Comparison of ENCODE assay signal across 8 mouse cellular contexts in genomic region chr8:121116591-121117185, GRCm38 (mm10). TPM values are rescaled to one million over a fixed set of nuclear protein-coding genes. Genes with fewer than 3 reads are reported as not detected.
DNase-seq lines count a peak whose midpoint lies in the region; ATAC-seq and TF ChIP-seq lines count a peak whose summit lies in the region.

No protein-coding gene starts in this region.

- peak overlapping the region; percentile 45 for H3K4me3 ChIP-seq in thymus, adult 2 months (ENCODE audit: control insufficient read depth, insufficient read depth, low read length)
- H3K4me3 ChIP-seq in forebrain, embryonic 11.5 days (ENCODE audit: low read depth, low read length): peak overlapping the region; percentile 40
- peak overlapping the region; percentile 50 for H3K4me3 ChIP-seq in intestine, postnatal 0 days (ENCODE audit: low read depth, low read length)

- no peaks in the 10 kb centered on the region for H3K9me3 ChIP-seq in forebrain, embryonic 11.5 days (ENCODE audit: control insufficient read depth, low read length)
- H3K9me3 ChIP-seq in intestine, postnatal 0 days (ENCODE audit: control insufficient read depth): no peaks in the 10 kb centered on the region

- H3K27ac ChIP-seq in thymus, adult 2 months (ENCODE audit: control insufficient read depth, insufficient read depth, low read length): no peak overlapping the region
- H3K27ac ChIP-seq in forebrain, embryonic 11.5 days (ENCODE audit: low read depth, low read length): peak overlapping the region; percentile 31; the same call in 1 of the 2 replicates
- H3K27ac ChIP-seq in intestine, postnatal 0 days (ENCODE audit: low read depth, low read length): no peak overlapping the region

- peaks cover 44% of the 10 kb centered on the region for H3K27me3 ChIP-seq in thymus, adult 2 months (ENCODE audit: control insufficient read depth, insufficient read depth, low read length)
- peaks cover 81% of the 10 kb centered on the region for H3K27me3 ChIP-seq in forebrain, embryonic 11.5 days (ENCODE audit: control insufficient read depth, insufficient read depth, low read length)
- H3K27me3 ChIP-seq in intestine, postnatal 0 days (replicated peaks; ENCODE audit: control insufficient read depth, insufficient read depth, low read length): peaks cover 88% of the 10 kb centered on the region

- peak overlapping the region; percentile 77 for H3K4me2 ChIP-seq in forebrain, embryonic 11.5 days (ENCODE audit: low read depth, low read length, severe bottlenecking)
- H3K4me2 ChIP-seq in intestine, postnatal 0 days (replicated peaks; ENCODE audit: low read depth): peak overlapping the region; percentile 91

- no peaks in the 10 kb centered on the region for H3K36me3 ChIP-seq in thymus, adult 2 months (ENCODE audit: control insufficient read depth, insufficient read depth, low read length)
- no peaks in the 10 kb centered on the region for H3K36me3 ChIP-seq in forebrain, embryonic 11.5 days (ENCODE audit: control insufficient read depth, insufficient read depth, low read length)
- no peaks in the 10 kb centered on the region for H3K36me3 ChIP-seq in intestine, postnatal 0 days (ENCODE audit: control insufficient read depth, insufficient read depth)

- peak; percentile 36; the same call in 1 of the 2 replicates for ATAC-seq in forebrain, embryonic 11.5 days (replicated peaks; ENCODE audit: low FRiP score)
- ATAC-seq in intestine, postnatal 0 days: no peak

- H3K4me1 ChIP-seq in thymus, adult 2 months (replicated peaks; ENCODE audit: control insufficient read depth, insufficient read depth, low read length): peaks cover 10% of the 10 kb centered on the region; the same call in 1 of the 2 replicates
- H3K4me1 ChIP-seq in forebrain, embryonic 11.5 days (replicated peaks; ENCODE audit: control insufficient read depth, insufficient read depth, low read length): peaks cover 11% of the 10 kb centered on the region; the same call in 1 of the 2 replicates
- no peaks in the 10 kb centered on the region for H3K4me1 ChIP-seq in intestine, postnatal 0 days (replicated peaks; ENCODE audit: control insufficient read depth, insufficient read depth, low read length)

- H3K9ac ChIP-seq in forebrain, embryonic 11.5 days (ENCODE audit: low read length): no peak overlapping the region; the same call in 1 of the 2 replicates
- no peak overlapping the region for H3K9ac ChIP-seq in intestine, postnatal 0 days (ENCODE audit: low read depth, low read length)

- no peak for TF ChIP-seq CTCF in thymus, adult 2 months (IDR thresholded peaks at IDR 0.05; ENCODE audit: borderline replicate concordance, control insufficient read depth, extremely low read depth, insufficient read depth, low read length, poor library complexity)
- no peak for TF ChIP-seq CTCF in intestine, postnatal 0 days (IDR thresholded peaks at IDR 0.05; ENCODE audit: low read depth)

- 14% methylated on average over 55 of the region's 55 CpGs for WGBS in thymus, adult 2 months
- WGBS in forebrain, embryonic 11.5 days: under 1% methylated on average over 55 of the region's 55 CpGs
- WGBS in intestine, postnatal 0 days: under 1% methylated on average over 53 of the region's 55 CpGs

- TF ChIP-seq POLR2A in thymus, adult 2 months (IDR thresholded peaks at IDR 0.05; ENCODE audit: control insufficient read depth, extremely low read depth, insufficient read depth, low read length, poor library complexity): no peak

- DNase-seq in thymus, adult 2 months: no peak
- no peak for DNase-seq in thymus, adult 18-20 months
- DNase-seq in forebrain, embryonic 11.5 days (ENCODE audit: low spot score): peak; percentile 66
- DNase-seq in neural tube, embryonic 10.5 days (ENCODE audit: extremely low spot score, low spot score): peak; percentile 80
- DNase-seq in left cerebral cortex, adult 9 months (ENCODE audit: low spot score in 2 of 2): no peak
- no peak for DNase-seq in layer of hippocampus, postnatal 10 days (ENCODE audit: low spot score in 2 of 2)
- DNase-seq in spleen, postnatal 36 days (ENCODE audit: low spot score in 2 of 2): no peak

RNA-seq across cellular contexts. Expression of gene Foxc2, which starts 0.7 kb away (rescaled TPM):
- 0.80 and 0.85 TPM in 2 replicates for polyA plus RNA-seq in thymus, adult 2 months (2012; rRNA removed)
- 6.1 and 6.3 TPM in 2 replicates for polyA plus RNA-seq in forebrain, embryonic 11.5 days (2014; fragmentation: Nextera tagmentation; extraction: Ambion mirVana)
- polyA plus RNA-seq in intestine, postnatal 0 days (2015; fragmentation: Nextera tagmentation; extraction: Ambion mirVana): 0.48 and 0.60 TPM in 2 replicates
- total RNA-seq in layer of hippocampus, postnatal 10 days (2021): 1 to 10 TPM; 1.5 to 2.5 TPM

RNA-seq across cellular contexts. Expression of gene Mthfsd, which starts 8.5 kb away (rescaled TPM):
- 60.8 and 69.4 TPM in 2 replicates for polyA plus RNA-seq in thymus, adult 2 months (2012; rRNA removed)
- polyA plus RNA-seq in forebrain, embryonic 11.5 days (2014; fragmentation: Nextera tagmentation; extraction: Ambion mirVana): 52.8 and 58.7 TPM in 2 replicates
- 24.9 and 25.1 TPM in 2 replicates for polyA plus RNA-seq in intestine, postnatal 0 days (2015; fragmentation: Nextera tagmentation; extraction: Ambion mirVana)
- 10 to 100 TPM; 28.1 to 29.3 TPM for total RNA-seq in layer of hippocampus, postnatal 10 days (2021)

RNA-seq across cellular contexts. Expression of gene Foxl1, which starts 11.1 kb away (rescaled TPM):
- 0.11 and 0.14 TPM in 2 replicates for polyA plus RNA-seq in thymus, adult 2 months (2012; rRNA removed)
- polyA plus RNA-seq in forebrain, embryonic 11.5 days (2014; fragmentation: Nextera tagmentation; extraction: Ambion mirVana): 0.39 and 0.81 TPM in 2 replicates
- polyA plus RNA-seq in intestine, postnatal 0 days (2015; fragmentation: Nextera tagmentation; extraction: Ambion mirVana): 2.6 and 2.8 TPM in 2 replicates
- total RNA-seq in layer of hippocampus, postnatal 10 days (2021): under 1 TPM in 1 of 2 experiments, not detected in 1; 0.21 TPM

RNA-seq across cellular contexts. Expression of gene Foxf1, which starts 32.5 kb away (rescaled TPM):
- 0.94 and 1.3 TPM in 2 replicates for polyA plus RNA-seq in thymus, adult 2 months (2012; rRNA removed)
- polyA plus RNA-seq in forebrain, embryonic 11.5 days (2014; fragmentation: Nextera tagmentation; extraction: Ambion mirVana): 0.17 and 0.91 TPM in 2 replicates
- polyA plus RNA-seq in intestine, postnatal 0 days (2015; fragmentation: Nextera tagmentation; extraction: Ambion mirVana): 49.8 and 50.1 TPM in 2 replicates
- 1 to 10 TPM; 1.3 to 1.4 TPM for total RNA-seq in layer of hippocampus, postnatal 10 days (2021)

Comparison
In these comparisons a context has a peak if more than half of its experiments do, and no peak if none do; other contexts are left out.
1. DNase-seq: peak in forebrain, embryonic 11.5 days (single experiment) and neural tube, embryonic 10.5 days (single experiment); none in thymus, adult 2 months (single experiment), thymus, adult 18-20 months (0 of 2), left cerebral cortex, adult 9 months (0 of 2), layer of hippocampus, postnatal 10 days (0 of 2) and spleen, postnatal 36 days (0 of 2).
2. Peak in every context shown above with its lines, with median percentiles within 50 percentile points of each other: H3K4me3 ChIP-seq.